9 mouse cellular contexts compared by ENCODE assay signal in genomic region chr4:148890892-148891838, GRCm38 (mm10).
DNase-seq lines count a peak whose midpoint lies in the region; ATAC-seq lines count a peak whose summit lies in the region.
"Had no signal": no experiment of that assay in that cellular context is flagged by ENCODE, and none has a peak within 500 bp of the region (broad histone marks: within the 10 kb centered on the region; RNA-seq: fewer than 3 reads in every experiment).

No protein-coding gene starts in this region.

- peak overlapping the region; percentile 59 for H3K4me2 ChIP-seq in heart, embryonic 11.5 days
- H3K4me2 ChIP-seq in hindbrain, embryonic 16.5 days (ENCODE audit: low read length): peak overlapping the region; percentile 68
- peak overlapping the region; percentile 14 for H3K4me2 ChIP-seq in liver, embryonic 16.5 days (ENCODE audit: low read depth, low read length)
- H3K4me2 ChIP-seq in stomach, embryonic 16.5 days (ENCODE audit: low read depth, low read length): peak overlapping the region; percentile 44

- no peaks in the 10 kb centered on the region for H3K36me3 ChIP-seq in heart, embryonic 11.5 days (ENCODE audit: control insufficient read depth, insufficient read depth, low read length)
- no peaks in the 10 kb centered on the region for H3K36me3 ChIP-seq in hindbrain, embryonic 16.5 days (ENCODE audit: control insufficient read depth, insufficient read depth, low read length)
- no peaks in the 10 kb centered on the region for H3K36me3 ChIP-seq in liver, embryonic 16.5 days (ENCODE audit: control insufficient read depth, insufficient read depth)
- H3K36me3 ChIP-seq in stomach, embryonic 16.5 days (ENCODE audit: control insufficient read depth, insufficient read depth, low read length): no peaks in the 10 kb centered on the region

- no peak overlapping the region for H3K27ac ChIP-seq in heart, embryonic 11.5 days (ENCODE audit: low read depth, low read length)
- no peak overlapping the region; the same call in 1 of the 2 replicates for H3K27ac ChIP-seq in hindbrain, embryonic 16.5 days (ENCODE audit: low read depth, low read length)
- no peak overlapping the region for H3K27ac ChIP-seq in liver, embryonic 16.5 days (ENCODE audit: low read length)
- no peak overlapping the region for H3K27ac ChIP-seq in stomach, embryonic 16.5 days (ENCODE audit: low read length)

- no peak; the same call in 1 of the 2 replicates for ATAC-seq in heart, embryonic 11.5 days (replicated peaks; ENCODE audit: insufficient number of reproducible peaks, low FRiP score, low TSS enrichment)
- ATAC-seq in hindbrain, embryonic 16.5 days: peak; percentile 62
- ATAC-seq in liver, embryonic 16.5 days (ENCODE audit: low read depth): no peak; the same call in 1 of the 2 replicates
- ATAC-seq in stomach, embryonic 16.5 days (ENCODE audit: insufficient read depth, low FRiP score): peak; percentile 67; the same call in 1 of the 2 replicates

- H3K27me3 ChIP-seq in heart, embryonic 11.5 days (ENCODE audit: control insufficient read depth, insufficient read depth, low read length): peaks cover 20% of the 10 kb centered on the region
- H3K27me3 ChIP-seq in hindbrain, embryonic 16.5 days (replicated peaks; ENCODE audit: control insufficient read depth, insufficient read depth, low read length): peaks cover 29% of the 10 kb centered on the region
- H3K27me3 ChIP-seq in liver, embryonic 16.5 days (ENCODE audit: control insufficient read depth, insufficient read depth, low read depth, low read length): peaks cover 41% of the 10 kb centered on the region
- H3K27me3 ChIP-seq in stomach, embryonic 16.5 days (ENCODE audit: control insufficient read depth, insufficient read depth, low read length): peaks cover 27% of the 10 kb centered on the region

- peak overlapping the region; percentile 29 for H3K4me3 ChIP-seq in heart, embryonic 11.5 days (ENCODE audit: low read depth, low read length)
- peak overlapping the region; percentile 36 for H3K4me3 ChIP-seq in hindbrain, embryonic 16.5 days (ENCODE audit: low read length)
- 0 out of 2 replicates have a peak overlapping the region, but pooled peaks have one; percentile 2 for H3K4me3 ChIP-seq in liver, embryonic 16.5 days (ENCODE audit: low read depth, low read length)
- peak overlapping the region; percentile 15 for H3K4me3 ChIP-seq in stomach, embryonic 16.5 days (replicated peaks; ENCODE audit: low read length)
- H3K4me3 ChIP-seq: erythroblast, embryonic 14.5 days had no signal

- peaks cover 37% of the 10 kb centered on the region for H3K4me1 ChIP-seq in heart, embryonic 11.5 days (ENCODE audit: control insufficient read depth, insufficient read depth, low read length)
- H3K4me1 ChIP-seq in hindbrain, embryonic 16.5 days (ENCODE audit: control insufficient read depth, insufficient read depth, low read depth, low read length): peaks cover 19% of the 10 kb centered on the region
- H3K4me1 ChIP-seq in liver, embryonic 16.5 days (ENCODE audit: control insufficient read depth, low read depth, low read length): no peaks in the 10 kb centered on the region
- peaks cover 20% of the 10 kb centered on the region for H3K4me1 ChIP-seq in stomach, embryonic 16.5 days (ENCODE audit: control insufficient read depth, insufficient read depth, low read length)

- no peak for DNase-seq in heart, postnatal 25 days (ENCODE audit: low spot score)
- DNase-seq in embryo, embryonic 10 days (ENCODE audit: low spot score): peak; percentile 91
- no peak for DNase-seq in layer of hippocampus, postnatal 25 days (ENCODE audit: extremely low spot score in 1 of 2, low spot score in 1 of 2)
- DNase-seq in right cerebral cortex, postnatal 36 days (ENCODE audit: low spot score in 2 of 2): no peak

- 7% methylated on average over 48 of the region's 52 CpGs for WGBS in heart, embryonic 11.5 days (ENCODE audit: insufficient replicate concordance)
- 7% methylated on average over 46 of the region's 52 CpGs for WGBS in hindbrain, embryonic 16.5 days
- WGBS in liver, embryonic 16.5 days (ENCODE audit: insufficient replicate concordance): 11% methylated on average over 48 of the region's 52 CpGs
- 10% methylated on average over 49 of the region's 52 CpGs for WGBS in stomach, embryonic 16.5 days

- intact Hi-C loops in heart, postnatal 25 days (cut with DNase I): no loop called here

- peak overlapping the region; percentile 50 for H3K9ac ChIP-seq in heart, embryonic 11.5 days (ENCODE audit: low read depth, low read length)
- H3K9ac ChIP-seq in hindbrain, embryonic 16.5 days (ENCODE audit: low read depth, low read length): peak overlapping the region; percentile 56
- no peak overlapping the region for H3K9ac ChIP-seq in liver, embryonic 16.5 days (ENCODE audit: low read depth, low read length)
- H3K9ac ChIP-seq in stomach, embryonic 16.5 days (ENCODE audit: low read length): peak overlapping the region; percentile 7

- no peaks in the 10 kb centered on the region for H3K9me3 ChIP-seq in heart, embryonic 11.5 days (replicated peaks; ENCODE audit: control insufficient read depth, low read length)
- H3K9me3 ChIP-seq in hindbrain, embryonic 16.5 days (ENCODE audit: control insufficient read depth, low read length): no peaks in the 10 kb centered on the region
- no peaks in the 10 kb centered on the region for H3K9me3 ChIP-seq in liver, embryonic 16.5 days (replicated peaks; ENCODE audit: control insufficient read depth, low read length)
- H3K9me3 ChIP-seq in stomach, embryonic 16.5 days (replicated peaks; ENCODE audit: control insufficient read depth, low read length): no peaks in the 10 kb centered on the region

Comparison
In these comparisons a context has a peak if more than half of its experiments do, and no peak if none do; other contexts are left out.
1. ATAC-seq: peak in hindbrain, embryonic 16.5 days (single experiment) and stomach, embryonic 16.5 days (single experiment); none in heart, embryonic 11.5 days (single experiment) and liver, embryonic 16.5 days (single experiment).
2. H3K4me2 ChIP-seq: peak in every context shown above with its lines; median percentile 68 in hindbrain, embryonic 16.5 days; 59 in heart, embryonic 11.5 days; 44 in stomach, embryonic 16.5 days; 14 in liver, embryonic 16.5 days.
3. Peak in every context shown above with its lines, with median percentiles within 50 percentile points of each other: H3K4me3 ChIP-seq.